Mouse (Mus musculus) liver, adult 2 months (tissue): ENCODE measurements at regions not wholly inside any gene's neighbourhood (a gene's known extent, or its start where the extent isn't known, plus 50 kb on each side); places are given as distances from the start of the nearest gene placed in this dataset.

Experiments
- DNase-seq: peaks from one replicate; pipeline ENCODE4 v3.0.0-alpha.2; 2011; ENCODE audit warnings: low read depth, low spot score; ENCODE audit errors: extremely low read depth
- H3K27ac ChIP-seq: fragments of 200-500 bp; replicated peaks from 2 replicates; pipeline ENCODE4 v1.5.1; 2012; ENCODE audit warnings: low read depth, mild to moderate bottlenecking, control low read depth, inconsistent platforms, low read length; ENCODE audit not compliant: insufficient read depth
- H3K27me3 ChIP-seq: fragments of 200-500 bp; 2 replicates; pipeline ENCODE4 v1.6.1; 2012; ENCODE audit warnings: mild to moderate bottlenecking, moderate library complexity, low read length, inconsistent platforms; ENCODE audit not compliant: control insufficient read depth, insufficient read depth
- H3K36me3 ChIP-seq: fragments of 200-500 bp; 2 replicates; pipeline ENCODE4 v1.6.1; 2012; ENCODE audit warnings: low read length, inconsistent platforms; ENCODE audit not compliant: control insufficient read depth, insufficient read depth
- H3K4me1 ChIP-seq: fragments of 200-500 bp; 2 replicates; pipeline ENCODE4 v1.6.1; 2011; ENCODE audit warnings: low read length; ENCODE audit not compliant: control insufficient read depth, insufficient read depth
- H3K4me3 ChIP-seq: fragments of 200-500 bp; 2 replicates; pipeline ENCODE4 v1.5.1; 2011; ENCODE audit warnings: low read depth, mild to moderate bottlenecking, control low read depth, low read length, moderate library complexity; ENCODE audit not compliant: insufficient read depth
- H3K79me2 ChIP-seq: fragments of 200-500 bp; 2 replicates; pipeline ENCODE4 v1.6.1; 2012; ENCODE audit warnings: inconsistent platforms, mild to moderate bottlenecking, low read length, moderate library complexity; ENCODE audit not compliant: control insufficient read depth, insufficient read depth
- H3K9ac ChIP-seq: fragments of 200-500 bp; 2 replicates; pipeline ENCODE4 v1.6.1; 2012; ENCODE audit warnings: low read depth, mild to moderate bottlenecking, control low read depth, inconsistent platforms, low read length
- CTCF ChIP-seq: fragments of 200-500 bp; IDR thresholded peaks from 2 replicates; pipeline ENCODE4 v1.5.1; 2011; ENCODE audit warnings: low read depth, low read length, control low read depth
- POLR2A ChIP-seq: fragments of 200-500 bp; IDR thresholded peaks from 2 replicates; pipeline ENCODE4 v1.6.1; 2011; ENCODE audit warnings: low read length, control low read depth; ENCODE audit not compliant: insufficient read depth; ENCODE audit errors: extremely low read depth
- WGBS: fragments of 180-500 bp; shearing (Covaris S2); methylation state at CpG from one replicate; pipeline ENCODE4 v1.1.7; 2018; 5-methylcytosine and 5-hydroxymethylcytosine counted together

GRCm38 (mm10) chr7:79201246-79201645 is 52.4 kb upstream of the Mfge8 start:
- no peak overlapping the region for H3K4me3 ChIP-seq
- TF ChIP-seq CTCF (no peak), POLR2A (no peak)
- no peak overlapping the region for H3K9ac ChIP-seq
- no peaks in the 10 kb centered on the region for H3K27me3 ChIP-seq
- no peaks in the 10 kb centered on the region for H3K36me3 ChIP-seq
- no peaks in the 10 kb centered on the region for H3K79me2 ChIP-seq
- no peaks in the 10 kb centered on the region for H3K4me1 ChIP-seq
- H3K27ac ChIP-seq: no peak overlapping the region
- no peak for DNase-seq

GRCm38 (mm10) chr7:79202336-79202735 is 53.5 kb upstream of the Mfge8 start:
- Histone ChIP-seq H3K4me3 (no peak overlapping the region), H3K27me3 (no peaks in the 10 kb centered on the region), H3K9ac (no peak overlapping the region), H3K27ac (peak overlapping the region; percentile 22; the same call in 1 of the 2 replicates), H3K79me2 (no peaks in the 10 kb centered on the region), H3K4me1 (no peaks in the 10 kb centered on the region), H3K36me3 (no peaks in the 10 kb centered on the region)
- no peak for DNase-seq
- 67% methylated on average over 7 of the region's 7 CpGs for WGBS
- TF ChIP-seq POLR2A: no peak
- TF ChIP-seq CTCF: no peak

GRCm38 (mm10) chr7:79203481-79203880 is 54.6 kb upstream of the Mfge8 start:
- Histone ChIP-seq H3K27ac (no peak overlapping the region), H3K36me3 (no peaks in the 10 kb centered on the region), H3K79me2 (no peaks in the 10 kb centered on the region), H3K4me3 (no peak overlapping the region), H3K9ac (no peak overlapping the region), H3K27me3 (no peaks in the 10 kb centered on the region), H3K4me1 (no peaks in the 10 kb centered on the region)
- no peak for TF ChIP-seq CTCF
- no peak for TF ChIP-seq POLR2A
- WGBS: 76% methylated on average over 5 of the region's 5 CpGs
- DNase-seq: no peak

GRCm38 (mm10) chr7:79207140-79207539 is 58.3 kb upstream of the Mfge8 start:
- Histone ChIP-seq H3K27me3 (peaks cover 3% of the 10 kb centered on the region), H3K27ac (no peak overlapping the region), H3K4me3 (no peak overlapping the region), H3K4me1 (peaks cover 7% of the 10 kb centered on the region; the same call in 1 of the 2 replicates), H3K9ac (no peak overlapping the region), H3K79me2 (no peaks in the 10 kb centered on the region), H3K36me3 (no peaks in the 10 kb centered on the region)
- DNase-seq: no peak
- 69% methylated on average over 8 of the region's 8 CpGs for WGBS
- TF ChIP-seq CTCF (no peak), POLR2A (no peak)

- peaks cover 3% of the 10 kb centered on the region for H3K27me3 ChIP-seq
- no peaks in the 10 kb centered on the region for H3K36me3 ChIP-seq
- no peak overlapping the region for H3K27ac ChIP-seq
- TF ChIP-seq CTCF: no peak
- TF ChIP-seq POLR2A: no peak
- no peak overlapping the region for H3K9ac ChIP-seq
- 96% methylated on average over 2 of the region's 2 CpGs for WGBS
- H3K79me2 ChIP-seq: no peaks in the 10 kb centered on the region
- no peak overlapping the region for H3K4me3 ChIP-seq
- peak; percentile 8 for DNase-seq
- peaks cover 7% of the 10 kb centered on the region; the same call in 1 of the 2 replicates for H3K4me1 ChIP-seq
These were observed 61.7 kb upstream of the Mfge8 start for GRCm38 (mm10) chr7:79210376-79211215.
